10 mouse cellular contexts compared by ENCODE assay signal in genomic region chr14:55479629-55480028, GRCm38 (mm10). TPM values are rescaled to one million over a fixed set of nuclear protein-coding genes. Genes with fewer than 3 reads are reported as not detected.
DNase-seq lines count a peak whose midpoint lies in the region; ATAC-seq and TF ChIP-seq lines count a peak whose summit lies in the region.
"Had no signal": no experiment of that assay in that cellular context is flagged by ENCODE, and none has a peak within 500 bp of the region (broad histone marks: within the 10 kb centered on the region; RNA-seq: fewer than 3 reads in every experiment).

No protein-coding gene starts in this region.

- ATAC-seq in hindbrain, embryonic 14.5 days (ENCODE audit: low FRiP score) = no peak
- no peak for ATAC-seq in hindbrain, embryonic 16.5 days
- no peak for ATAC-seq in limb, embryonic 15.5 days (ENCODE audit: insufficient number of reproducible peaks, low FRiP score, low TSS enrichment, low read depth)

- no peaks in the 10 kb centered on the region for H3K36me3 ChIP-seq in hindbrain, embryonic 14.5 days (replicated peaks; ENCODE audit: control insufficient read depth, insufficient read depth)
- no peaks in the 10 kb centered on the region for H3K36me3 ChIP-seq in hindbrain, embryonic 16.5 days (ENCODE audit: control insufficient read depth, insufficient read depth, low read length)
- peaks cover 6 to 36% of the 10 kb centered on the region in 2 experiments for H3K36me3 ChIP-seq in CH12.LX (replicated peaks in 1 of 2; ENCODE audit: control insufficient read depth in 1 of 2, insufficient read depth in 1 of 2, low read length in 1 of 2)
- peaks cover 4% of the 10 kb centered on the region; the same call in 1 of the 2 replicates for H3K36me3 ChIP-seq in ES-Bruce4 (ENCODE audit: control insufficient read depth, insufficient read depth, low read length, poor library complexity, severe bottlenecking)
- peaks cover 9% of the 10 kb centered on the region; the same call in 1 of the 2 replicates for H3K36me3 ChIP-seq in limb, embryonic 15.5 days

- H3K27me3 ChIP-seq in hindbrain, embryonic 14.5 days (ENCODE audit: control insufficient read depth, insufficient read depth, low read length) = no peaks in the 10 kb centered on the region
- H3K27me3 ChIP-seq in hindbrain, embryonic 16.5 days (replicated peaks; ENCODE audit: control insufficient read depth, insufficient read depth, low read length) = no peaks in the 10 kb centered on the region
- H3K27me3 ChIP-seq in CH12.LX (replicated peaks) = no peaks in the 10 kb centered on the region
- no peaks in the 10 kb centered on the region for H3K27me3 ChIP-seq in ES-Bruce4 (ENCODE audit: control insufficient read depth, insufficient read depth, low read length, poor library complexity, severe bottlenecking)
- H3K27me3 ChIP-seq in limb, embryonic 15.5 days = no peaks in the 10 kb centered on the region

- in situ Hi-C loops in CH12.LX (cut with MboI; ENCODE audit: low pct_ligation_motif_present, low pct_unique_long_range_greater_than_20kb, low sequenced_read_pairs) = no loop called here

- peak overlapping the region; percentile 62; the same call in 1 of the 2 replicates for H3K4me2 ChIP-seq in hindbrain, embryonic 14.5 days (replicated peaks)
- H3K4me2 ChIP-seq in hindbrain, embryonic 16.5 days (ENCODE audit: low read length) = no peak overlapping the region; the same call in 1 of the 2 replicates
- peak overlapping the region; percentile 55; the same call in 1 of the 2 replicates for H3K4me2 ChIP-seq in CH12.LX (ENCODE audit: insufficient read depth, low read depth, poor library complexity, severe bottlenecking)
- no peak overlapping the region for H3K4me2 ChIP-seq in limb, embryonic 15.5 days

- H3K4me3 ChIP-seq in hindbrain, embryonic 14.5 days (replicated peaks; ENCODE audit: low read length) = no peak overlapping the region
- H3K4me3 ChIP-seq in hindbrain, embryonic 16.5 days (ENCODE audit: low read length) = no peak overlapping the region
- H3K4me3 ChIP-seq in CH12.LX (replicated peaks in 1 of 3; ENCODE audit: low read depth in 2 of 3, low read length in 2 of 3, poor library complexity in 1 of 3) = no peak overlapping the region
- peak overlapping the region; percentile 1; the same call in 1 of the 2 replicates for H3K4me3 ChIP-seq in ES-Bruce4 (ENCODE audit: low read depth, low read length)
- no peak overlapping the region for H3K4me3 ChIP-seq in limb, embryonic 15.5 days

- no peak for TF ChIP-seq RAD21 in CH12.LX (IDR thresholded peaks at IDR 0.05; ENCODE audit: low read depth, low read length)

- dilution Hi-C loops in CH12.LX (cut with MboI; ENCODE audit: extremely low pct_ligation_motif_present, extremely low pct_unique_long_range_greater_than_20kb, low sequenced_read_pairs) = no loop called here

- no peak overlapping the region for H3K27ac ChIP-seq in hindbrain, embryonic 14.5 days
- H3K27ac ChIP-seq in hindbrain, embryonic 16.5 days (ENCODE audit: low read depth, low read length) = no peak overlapping the region
- H3K27ac ChIP-seq in CH12.LX (ENCODE audit: insufficient read depth, low read depth) (no peak overlapping the region), ES-Bruce4 (ENCODE audit: insufficient read depth, low read length) (no peak overlapping the region)
- no peak overlapping the region for H3K27ac ChIP-seq in limb, embryonic 15.5 days

- 0 out of 2 replicates have a peak, but pooled peaks cover 2% of the 10 kb centered on the region for H3K79me2 ChIP-seq in CH12.LX (replicated peaks; ENCODE audit: control insufficient read depth, extremely low read depth, insufficient read depth, poor library complexity, severe bottlenecking)

- TF ChIP-seq POLR2A in CH12.LX (IDR thresholded peaks at IDR 0.05; ENCODE audit: low read depth, low read length) (no peak), ES-Bruce4 (IDR thresholded peaks at IDR 0.05; ENCODE audit: insufficient read depth, low read length) (no peak)

- TF ChIP-seq CTCF in CH12.LX (conservative IDR thresholded peaks at IDR 0.05 in 1 of 2, IDR thresholded peaks at IDR 0.05 in 1 of 2; ENCODE audit: low read depth in 2 of 2, low read length in 2 of 2) = no peak
- TF ChIP-seq CTCF in ES-Bruce4 (IDR thresholded peaks at IDR 0.05; ENCODE audit: low read depth, low read length) = no peak

- no peak for DNase-seq in hindbrain, embryonic 14.5 days (ENCODE audit: low spot score)
- no peak for DNase-seq in CH12.LX (ENCODE audit: extremely low read depth)
- no peak for DNase-seq in gastrocnemius, adult 8-10 months (ENCODE audit: low spot score in 2 of 2)
- no peak for DNase-seq in cerebellum, adult 18-20 months
- DNase-seq in adrenal gland, adult (ENCODE audit: inconsistent age in 2 of 2, low spot score in 1 of 2) = no peak

- WGBS in hindbrain, embryonic 14.5 days = 93% methylated on average over 10 of the region's 10 CpGs
- 94% methylated on average over 10 of the region's 10 CpGs for WGBS in hindbrain, embryonic 16.5 days
- WGBS in limb, embryonic 15.5 days = 93% methylated on average over 10 of the region's 10 CpGs

- TF ChIP-seq EP300 in CH12.LX (IDR thresholded peaks at IDR 0.05; ENCODE audit: low read length) (no peak), ES-Bruce4 (IDR thresholded peaks at IDR 0.05; ENCODE audit: insufficient read depth, low read depth, low read length) (no peak)

- H3K4me1 ChIP-seq in hindbrain, embryonic 14.5 days (replicated peaks; ENCODE audit: control insufficient read depth, insufficient read depth, low read length) = no peaks in the 10 kb centered on the region
- no peaks in the 10 kb centered on the region for H3K4me1 ChIP-seq in hindbrain, embryonic 16.5 days (ENCODE audit: control insufficient read depth, insufficient read depth, low read depth, low read length)
- H3K4me1 ChIP-seq in CH12.LX (ENCODE audit: control insufficient read depth in 1 of 2, insufficient read depth in 2 of 2) (peaks cover 6 to 27% of the 10 kb centered on the region in 2 experiments), ES-Bruce4 (ENCODE audit: control insufficient read depth, insufficient read depth, low read length) (peaks cover 2% of the 10 kb centered on the region)
- H3K4me1 ChIP-seq in limb, embryonic 15.5 days = peaks cover 12% of the 10 kb centered on the region; the same call in 1 of the 2 replicates

- H3K9me3 ChIP-seq in hindbrain, embryonic 14.5 days (ENCODE audit: control insufficient read depth, low read length) = no peaks in the 10 kb centered on the region
- H3K9me3 ChIP-seq in hindbrain, embryonic 16.5 days (ENCODE audit: control insufficient read depth, low read length) = no peaks in the 10 kb centered on the region
- H3K9me3 ChIP-seq in CH12.LX (replicated peaks; ENCODE audit: low read length) = no peaks in the 10 kb centered on the region
- no peaks in the 10 kb centered on the region for H3K9me3 ChIP-seq in ES-Bruce4 (replicated peaks; ENCODE audit: control insufficient read depth, insufficient read depth, low read length, poor library complexity, severe bottlenecking)
- no peaks in the 10 kb centered on the region for H3K9me3 ChIP-seq in limb, embryonic 15.5 days

- no peak overlapping the region for H3K9ac ChIP-seq in hindbrain, embryonic 14.5 days
- no peak overlapping the region for H3K9ac ChIP-seq in hindbrain, embryonic 16.5 days (ENCODE audit: low read depth, low read length)
- H3K9ac ChIP-seq in CH12.LX (ENCODE audit: insufficient read depth, low read depth) (no peak overlapping the region), ES-Bruce4 (ENCODE audit: low read depth, poor library complexity, severe bottlenecking) (no peak overlapping the region; the same call in 1 of the 2 replicates)
- 0 out of 2 replicates have a peak overlapping the region, but pooled peaks have one; percentile 2 for H3K9ac ChIP-seq in limb, embryonic 15.5 days

TF ChIP-seq in CH12.LX, 34 proteins besides CTCF, POLR2A, EP300 and RAD21 (continues in another document):
- no peak for TF ChIP-seq JUND (conservative IDR thresholded peaks at IDR 0.05; ENCODE audit: low read depth, low read length)

RNA-seq across cellular contexts. Expression of gene Dhrs4, which starts 1.1 kb away (rescaled TPM):
- polyA plus RNA-seq in hindbrain, embryonic 14.5 days (2014; fragmentation: Nextera tagmentation; extraction: Ambion mirVana) = 12.4 and 14.1 TPM in 2 replicates
- polyA plus RNA-seq in hindbrain, embryonic 16.5 days (2015; fragmentation: Nextera tagmentation; extraction: Ambion mirVana) = 28.6 and 29.5 TPM in 2 replicates
- total RNA-seq in CH12.LX (2012; rRNA removed) (37.3 and 40.3 TPM in 2 replicates), CH12.LX (2014; rRNA removed) (24.7 and 27.9 TPM in 2 replicates)
- polyA plus RNA-seq in CH12.LX (2012; ENCODE audit: insufficient read length, low read depth) (60.2 and 77.6 TPM in 2 replicates), ES-Bruce4 (2011; ENCODE audit: insufficient read depth, insufficient read length, low read depth, missing spikeins) (24.8 and 29.6 TPM in 2 replicates)
- 70.3 and 76.2 TPM in 2 replicates for polyA plus RNA-seq in limb, embryonic 15.5 days (2015; fragmentation: Nextera tagmentation; extraction: Ambion mirVana)
- 10 to 100 TPM; 22.2 to 45.2 (median 34.7) TPM for total RNA-seq in gastrocnemius, adult 8-10 months (2022)

RNA-seq across cellular contexts. Expression of gene Carmil3, which starts 10.8 kb away (rescaled TPM):
- polyA plus RNA-seq in hindbrain, embryonic 14.5 days (2014; fragmentation: Nextera tagmentation; extraction: Ambion mirVana) = 30.0 and 31.1 TPM in 2 replicates
- 22.9 and 26.2 TPM in 2 replicates for polyA plus RNA-seq in hindbrain, embryonic 16.5 days (2015; fragmentation: Nextera tagmentation; extraction: Ambion mirVana)
- total RNA-seq in CH12.LX (2012; rRNA removed) (1.3 and 2.3 TPM in 2 replicates), CH12.LX (2014; rRNA removed) (1.00 and 1.9 TPM in 2 replicates)
- polyA plus RNA-seq in CH12.LX (2012; ENCODE audit: insufficient read length, low read depth) (5.2 and 6.0 TPM in 2 replicates), ES-Bruce4 (2011; ENCODE audit: insufficient read depth, insufficient read length, low read depth, missing spikeins) (7.5 and 9.9 TPM in 2 replicates)
- 2.1 and 2.4 TPM in 2 replicates for polyA plus RNA-seq in limb, embryonic 15.5 days (2015; fragmentation: Nextera tagmentation; extraction: Ambion mirVana)
- under 1 TPM; 0.38 to 0.40 (median 0.39) TPM for total RNA-seq in gastrocnemius, adult 8-10 months (2022)

RNA-seq across cellular contexts. Expression of gene Cpne6, which starts 30.6 kb away (rescaled TPM):
- polyA plus RNA-seq in hindbrain, embryonic 14.5 days (2014; fragmentation: Nextera tagmentation; extraction: Ambion mirVana) = 3.2 and 4.2 TPM in 2 replicates
- polyA plus RNA-seq in hindbrain, embryonic 16.5 days (2015; fragmentation: Nextera tagmentation; extraction: Ambion mirVana) = 10.2 and 11.7 TPM in 2 replicates
- total RNA-seq in CH12.LX (2012; rRNA removed) = not detected in 2 replicates
- not detected in 2 replicates for total RNA-seq in CH12.LX (2014; rRNA removed)
- polyA plus RNA-seq in CH12.LX (2012; ENCODE audit: insufficient read length, low read depth) = not detected in 2 replicates
- polyA plus RNA-seq in ES-Bruce4 (2011; ENCODE audit: insufficient read depth, insufficient read length, low read depth, missing spikeins) = not detected in 2 replicates
- 0.36 and 0.54 TPM in 2 replicates for polyA plus RNA-seq in limb, embryonic 15.5 days (2015; fragmentation: Nextera tagmentation; extraction: Ambion mirVana)
- not detected for total RNA-seq in gastrocnemius, adult 8-10 months (2022)
- total RNA-seq: heart, postnatal 25 days had no signal

RNA-seq across cellular contexts. Expression of gene Nrl, which starts 45.2 kb away (rescaled TPM):
- 0.10 and 0.17 TPM in 2 replicates for polyA plus RNA-seq in hindbrain, embryonic 14.5 days (2014; fragmentation: Nextera tagmentation; extraction: Ambion mirVana)
- polyA plus RNA-seq in hindbrain, embryonic 16.5 days (2015; fragmentation: Nextera tagmentation; extraction: Ambion mirVana) = 0.15 and 0.23 TPM in 2 replicates
- total RNA-seq in CH12.LX (2012; rRNA removed) = 0.13 and 0.29 TPM in 2 replicates
- 0.14 and 0.86 TPM in 2 replicates for total RNA-seq in CH12.LX (2014; rRNA removed)
- 0.20 TPM in 1 of 2 replicates, not detected in the other for polyA plus RNA-seq in CH12.LX (2012; ENCODE audit: insufficient read length, low read depth)
- not detected in 2 replicates for polyA plus RNA-seq in ES-Bruce4 (2011; ENCODE audit: insufficient read depth, insufficient read length, low read depth, missing spikeins)
- polyA plus RNA-seq in limb, embryonic 15.5 days (2015; fragmentation: Nextera tagmentation; extraction: Ambion mirVana) = not detected in 2 replicates
- not detected for total RNA-seq in gastrocnemius, adult 8-10 months (2022)
- total RNA-seq: adrenal gland, adult 18-20 months had no signal

Comparison
In these comparisons a context has a peak if more than half of its experiments do, and no peak if none do; other contexts are left out.
1. H3K4me2 ChIP-seq: peak in hindbrain, embryonic 14.5 days (single experiment) and CH12.LX (single experiment); none in hindbrain, embryonic 16.5 days (single experiment) and limb, embryonic 15.5 days (single experiment).